Mouse (Mus musculus) liver, embryonic 12.5 days (tissue): Measurements from ENCODE around the gene Zbtb20. TPM values are rescaled to one million over a fixed set of nuclear protein-coding genes. Genes with fewer than 3 reads are reported as not detected.

Source experiments
- ATAC-seq: fragments of 200-750 bp; cut with Nextera tagmentation; 2 replicates; pipeline ENCODE4 v1.8.0; 2017; ENCODE audit warnings: moderate number of reproducible peaks, mild to moderate bottlenecking, moderate library complexity
- H3K27ac ChIP-seq: fragments of 300-500 bp; sonication (generic); 2 replicates; pipeline ENCODE4 v1.5.1; 2016; ENCODE audit warnings: mild to moderate bottlenecking
- H3K27me3 ChIP-seq: fragments of 300-500 bp; sonication (generic); replicated peaks from 2 replicates; pipeline ENCODE4 v1.6.1; 2016; ENCODE audit warnings: mild to moderate bottlenecking, moderate library complexity
- H3K36me3 ChIP-seq: fragments of 300-500 bp; sonication (generic); 2 replicates; pipeline ENCODE4 v1.6.1; 2016; ENCODE audit warnings: mild to moderate bottlenecking, moderate library complexity
- H3K4me1 ChIP-seq: fragments of 300-500 bp; sonication (generic); 2 replicates; pipeline ENCODE4 v1.6.1; 2016
- H3K4me2 ChIP-seq: fragments of 300-500 bp; sonication (generic); 2 replicates; pipeline ENCODE4 v1.6.1; 2016; ENCODE audit warnings: mild to moderate bottlenecking, moderate library complexity
- H3K4me3 ChIP-seq: fragments of 300-500 bp; sonication (generic); 2 replicates; pipeline ENCODE4 v1.5.1; 2016; ENCODE audit warnings: mild to moderate bottlenecking, moderate library complexity
- H3K9ac ChIP-seq: fragments of 300-500 bp; sonication (generic); 2 replicates; pipeline ENCODE4 v1.6.1; 2016; ENCODE audit warnings: mild to moderate bottlenecking, moderate library complexity
- H3K9me3 ChIP-seq: fragments of 300-500 bp; sonication (generic); replicated peaks from 2 replicates; pipeline ENCODE4 v1.6.1; 2016; ENCODE audit warnings: mild to moderate bottlenecking, moderate library complexity
- WGBS: fragments of 180-500 bp; shearing (Covaris S2); methylation state at CpG from one replicate; pipeline ENCODE4 v1.1.7; 2016; ENCODE audit not compliant: insufficient replicate concordance; 5-methylcytosine and 5-hydroxymethylcytosine counted together
- polyA plus RNA-seq: library from polyadenylated mRNA; unstranded; fragments of >200 nt; fragmentation: Nextera tagmentation; extraction: Ambion mirVana; gene quantifications from 2 replicates; pipeline ENCODE4 v1.2.1, GENCODE M21; 2016

Zbtb20 gene
- polyA plus RNA-seq, 1 experiment from 2014 or later, result 3.8 TPM

DNA sequence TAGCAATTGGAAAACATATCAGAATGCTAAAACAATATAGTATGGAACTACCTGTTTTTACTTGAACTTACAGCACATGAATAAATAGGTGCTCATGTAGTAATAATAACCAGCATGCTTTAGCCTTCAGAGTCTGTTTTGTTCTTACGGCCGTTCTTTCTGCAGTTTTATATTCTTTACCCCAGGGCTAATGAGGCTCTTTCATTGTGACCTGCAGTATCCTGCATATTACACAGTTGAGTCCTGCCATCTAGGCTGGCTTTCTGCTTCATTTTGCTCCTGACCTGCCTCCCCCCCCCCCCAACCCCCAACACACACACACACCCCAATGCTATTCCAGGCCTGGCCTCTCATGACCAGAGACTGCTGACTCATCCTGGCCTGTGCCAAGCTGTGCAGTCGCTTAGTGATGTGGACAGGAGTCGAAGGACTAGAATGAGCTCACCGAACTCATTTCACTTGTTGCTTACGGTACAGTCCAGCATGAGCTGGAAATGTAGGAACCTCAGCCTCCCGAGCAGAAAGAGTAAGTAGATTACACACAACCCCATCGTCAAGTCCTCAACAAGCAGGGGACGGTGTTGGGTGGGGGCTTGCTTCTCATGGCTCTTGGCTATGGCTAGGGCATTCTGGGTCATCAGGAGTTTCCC is 487.1 kb downstream of the Zbtb20 start:
- no peak overlapping the region for H3K27ac ChIP-seq

GRCm38 (mm10) chr16:43363316-43363715 is 487.6 kb downstream of the Zbtb20 start:
- 0 out of 2 replicates have a peak overlapping the region, but pooled peaks have one; percentile 8 for H3K4me2 ChIP-seq
- 0 out of 2 replicates have a peak, but pooled peaks have one; percentile 21 for ATAC-seq
- no peak overlapping the region for H3K9ac ChIP-seq

More for the DNA sequence above, 487.1 kb downstream of the Zbtb20 start:
- no peaks in the 10 kb centered on the region for H3K27me3 ChIP-seq
- no peaks in the 10 kb centered on the region for H3K9me3 ChIP-seq
- ATAC-seq, result 0 out of 2 replicates have a peak, but pooled peaks have one; percentile 44
- 58% methylated on average over 9 of the region's 9 CpGs for WGBS
- H3K4me3 ChIP-seq, result no peak overlapping the region
- H3K4me2 ChIP-seq, result 0 out of 2 replicates have a peak overlapping the region, but pooled peaks have one; percentile 8
- no peaks in the 10 kb centered on the region for H3K36me3 ChIP-seq
- peaks cover 4% of the 10 kb centered on the region; the same call in 1 of the 2 replicates for H3K4me1 ChIP-seq
- no peak overlapping the region for H3K9ac ChIP-seq

GRCm38 (mm10) chr16:43363751-43364515 is 488.3 kb downstream of the Zbtb20 start:
- 0 out of 2 replicates have a peak overlapping the region, but pooled peaks have one; percentile 30 for H3K27ac ChIP-seq
- H3K9me3 ChIP-seq, result no peaks in the 10 kb centered on the region
- no peak overlapping the region for H3K4me3 ChIP-seq
- no peak overlapping the region for H3K9ac ChIP-seq
- no peak overlapping the region for H3K4me2 ChIP-seq
- no peaks in the 10 kb centered on the region for H3K27me3 ChIP-seq
- WGBS, result 32% methylated on average over 7 of the region's 7 CpGs
- peaks cover 4% of the 10 kb centered on the region; the same call in 1 of the 2 replicates for H3K4me1 ChIP-seq
- H3K36me3 ChIP-seq, result no peaks in the 10 kb centered on the region
- no peak for ATAC-seq

More at GRCm38 (mm10) chr16:43363316-43363715, 487.6 kb downstream of the Zbtb20 start:
- Histone ChIP-seq H3K27ac (no peak overlapping the region), H3K27me3 (no peaks in the 10 kb centered on the region), H3K4me3 (no peak overlapping the region), H3K9me3 (no peaks in the 10 kb centered on the region), H3K4me1 (peaks cover 4% of the 10 kb centered on the region; the same call in 1 of the 2 replicates), H3K36me3 (no peaks in the 10 kb centered on the region)
- WGBS, result 56% methylated on average over 6 of the region's 6 CpGs

DNA sequence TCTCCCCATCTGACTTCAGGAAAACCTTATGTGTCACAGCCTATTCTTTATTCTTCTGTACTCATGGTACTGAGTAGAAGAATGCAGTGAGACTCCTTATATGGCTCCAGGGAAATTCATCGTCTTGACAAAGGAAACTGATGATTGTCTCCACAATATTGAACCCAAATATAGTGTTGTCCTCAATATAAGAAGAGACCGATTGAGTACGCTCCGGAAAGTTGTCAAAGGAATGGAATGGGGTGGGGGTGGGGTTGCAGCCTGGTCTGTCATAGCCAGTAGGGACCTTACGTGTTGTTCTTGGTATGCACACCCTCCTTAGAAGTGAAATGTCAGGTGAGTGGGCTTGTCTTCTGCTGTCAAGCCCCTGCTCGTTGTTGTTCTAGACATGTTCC is 488.8 kb downstream of the Zbtb20 start:
- no peak overlapping the region for H3K9ac ChIP-seq

GRCm38 (mm10) chr16:43365277-43365676 is 489.6 kb downstream of the Zbtb20 start:
- H3K9ac ChIP-seq, result no peak overlapping the region

More for the DNA sequence above, 488.8 kb downstream of the Zbtb20 start:
- ATAC-seq, result no peak
- Histone ChIP-seq H3K4me1 (peaks cover 4% of the 10 kb centered on the region; the same call in 1 of the 2 replicates), H3K27me3 (no peaks in the 10 kb centered on the region), H3K9me3 (no peaks in the 10 kb centered on the region), H3K27ac (no peak overlapping the region), H3K4me2 (no peak overlapping the region), H3K4me3 (no peak overlapping the region), H3K36me3 (no peaks in the 10 kb centered on the region)
- WGBS, result 72% methylated on average over 6 of the region's 6 CpGs

DNA sequence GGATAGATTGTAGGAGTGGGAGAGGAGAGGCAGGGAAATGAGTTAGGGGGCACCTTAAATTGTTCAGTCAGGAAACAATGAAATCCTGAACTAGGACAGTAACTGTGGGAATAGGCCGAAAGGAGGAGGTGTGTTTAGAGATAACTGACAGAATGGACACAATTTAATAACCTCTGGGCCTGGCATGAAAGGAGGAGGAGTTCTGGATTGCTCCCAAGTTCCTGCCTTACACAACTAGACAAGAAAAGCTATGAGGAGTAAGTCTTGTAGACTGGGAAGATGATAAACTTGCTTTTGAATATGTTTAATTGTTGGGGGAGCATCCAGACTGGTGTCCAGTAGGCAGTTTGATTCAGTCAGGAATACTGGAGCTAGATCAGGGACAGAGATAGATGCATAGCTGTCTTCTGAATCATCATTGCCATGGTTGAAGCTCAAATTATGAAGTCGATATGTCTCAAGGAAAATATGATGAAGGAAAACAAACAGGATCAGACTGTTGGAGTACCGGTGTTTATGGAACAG is 494.9 kb downstream of the Zbtb20 start:
- no peak for ATAC-seq
- Histone ChIP-seq H3K27ac (no peak overlapping the region), H3K9ac (no peak overlapping the region), H3K4me2 (no peak overlapping the region), H3K4me1 (no peaks in the 10 kb centered on the region), H3K9me3 (no peaks in the 10 kb centered on the region), H3K27me3 (no peaks in the 10 kb centered on the region), H3K36me3 (no peaks in the 10 kb centered on the region), H3K4me3 (no peak overlapping the region)
- WGBS, result 68% methylated on average over 3 of the region's 3 CpGs

More at GRCm38 (mm10) chr16:43365277-43365676, 489.6 kb downstream of the Zbtb20 start:
- Histone ChIP-seq H3K4me2 (no peak overlapping the region), H3K4me1 (peaks cover 4% of the 10 kb centered on the region; the same call in 1 of the 2 replicates), H3K27me3 (no peaks in the 10 kb centered on the region), H3K9me3 (no peaks in the 10 kb centered on the region), H3K36me3 (no peaks in the 10 kb centered on the region), H3K4me3 (no peak overlapping the region), H3K27ac (no peak overlapping the region)
- ATAC-seq, result no peak
- 70% methylated on average over 3 of the region's 3 CpGs for WGBS

DNA sequence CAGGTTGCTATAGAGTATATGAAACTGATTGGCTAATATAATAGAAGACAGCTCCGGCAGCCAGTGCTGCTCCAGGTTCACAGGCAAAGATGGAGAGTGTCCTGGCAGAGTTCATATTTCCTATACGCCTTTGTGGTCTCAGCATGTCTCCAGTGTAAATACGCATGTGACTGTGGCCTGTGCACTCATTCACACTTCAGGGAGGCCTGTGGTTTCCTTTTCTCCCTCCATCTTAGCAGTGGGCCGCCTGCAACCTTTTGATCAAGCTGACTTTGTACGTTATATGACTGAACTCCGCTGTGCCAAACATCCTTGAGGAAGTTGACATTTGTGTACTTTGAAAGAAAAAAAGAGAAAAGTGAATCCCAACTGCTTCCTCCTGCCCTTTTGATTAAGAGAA is 501.1 kb downstream of the Zbtb20 start:
- no peaks in the 10 kb centered on the region for H3K27me3 ChIP-seq
- no peak overlapping the region for H3K4me3 ChIP-seq
- H3K27ac ChIP-seq, result no peak overlapping the region
- no peaks in the 10 kb centered on the region for H3K4me1 ChIP-seq
- no peak overlapping the region for H3K4me2 ChIP-seq
- no peak for ATAC-seq
- H3K9ac ChIP-seq, result no peak overlapping the region
- H3K9me3 ChIP-seq, result no peaks in the 10 kb centered on the region
- no peaks in the 10 kb centered on the region for H3K36me3 ChIP-seq
- 48% methylated on average over 6 of the region's 6 CpGs for WGBS

GRCm38 (mm10) chr16:43379351-43380325 is 504.0 kb downstream of the Zbtb20 start:
- no peaks in the 10 kb centered on the region for H3K4me1 ChIP-seq
- H3K27ac ChIP-seq, result no peak overlapping the region
- ATAC-seq, result no peak

DNA sequence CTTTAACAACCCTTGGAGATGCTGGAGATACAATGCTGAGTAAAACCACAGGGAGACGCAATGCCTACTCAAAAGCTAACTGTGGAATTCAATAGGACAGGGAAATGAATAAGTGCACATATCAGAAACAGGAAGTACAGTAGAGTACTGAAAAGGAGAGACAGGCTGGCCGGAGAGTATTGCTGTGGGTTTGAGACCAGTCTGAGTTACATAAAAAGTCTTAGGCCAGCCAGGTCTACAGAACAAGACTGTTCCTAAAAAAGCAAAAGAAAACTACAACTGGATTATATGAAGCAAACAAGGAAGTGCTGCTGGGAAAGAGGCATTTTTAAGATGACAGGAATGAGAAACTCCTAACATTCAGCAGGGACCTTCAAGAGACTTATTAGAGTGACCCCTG is 505.5 kb downstream of the Zbtb20 start:
- H3K4me3 ChIP-seq, result no peak overlapping the region
- no peak overlapping the region for H3K27ac ChIP-seq
- no peak overlapping the region for H3K4me2 ChIP-seq
- H3K9me3 ChIP-seq, result no peaks in the 10 kb centered on the region
- H3K36me3 ChIP-seq, result no peaks in the 10 kb centered on the region
- H3K27me3 ChIP-seq, result no peaks in the 10 kb centered on the region
- ATAC-seq, result no peak
- H3K9ac ChIP-seq, result no peak overlapping the region
- no peaks in the 10 kb centered on the region for H3K4me1 ChIP-seq
- WGBS, result 45% methylated on average over 2 of the region's 2 CpGs

More at GRCm38 (mm10) chr16:43379351-43380325, 504.0 kb downstream of the Zbtb20 start:
- Histone ChIP-seq H3K27me3 (no peaks in the 10 kb centered on the region), H3K4me2 (no peak overlapping the region), H3K36me3 (no peaks in the 10 kb centered on the region), H3K9me3 (no peaks in the 10 kb centered on the region), H3K9ac (no peak overlapping the region), H3K4me3 (no peak overlapping the region)
- WGBS, result 62% methylated on average over 7 of the region's 7 CpGs

DNA sequence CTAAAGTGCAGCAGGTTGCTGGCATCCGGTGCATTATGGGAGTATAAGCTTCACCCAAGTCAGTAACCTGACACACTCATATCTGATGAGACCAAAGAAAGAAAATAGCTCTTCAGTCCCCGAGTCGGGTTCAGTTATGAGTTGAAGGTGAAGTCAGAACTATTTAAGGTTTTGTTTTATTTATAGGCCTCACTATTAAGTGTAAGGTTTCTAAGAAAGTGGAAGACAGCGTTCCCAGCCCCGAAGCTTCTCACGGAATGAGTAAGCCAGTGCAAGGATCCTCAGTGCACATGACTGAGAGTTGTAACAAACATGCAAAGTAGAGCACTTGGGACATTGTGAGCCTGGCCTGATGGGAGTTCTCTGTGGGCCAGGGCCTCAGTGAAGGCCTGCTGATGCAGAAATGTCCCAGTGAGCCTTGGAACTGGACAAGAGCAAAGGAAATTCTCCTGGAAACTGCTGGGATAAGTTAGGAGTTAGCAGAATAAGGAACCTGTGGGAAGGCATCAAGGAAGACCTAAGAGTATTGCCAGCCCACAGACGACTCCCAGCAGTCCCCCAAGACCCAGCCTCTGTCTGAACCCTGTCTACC is 507.6 kb downstream of the Zbtb20 start:
- 72% methylated on average over 7 of the region's 7 CpGs for WGBS
- H3K9ac ChIP-seq, result no peak overlapping the region
- no peaks in the 10 kb centered on the region for H3K9me3 ChIP-seq
- H3K4me1 ChIP-seq, result no peaks in the 10 kb centered on the region
- H3K27me3 ChIP-seq, result no peaks in the 10 kb centered on the region
- H3K4me2 ChIP-seq, result no peak overlapping the region
- no peak for ATAC-seq
- no peak overlapping the region for H3K4me3 ChIP-seq
- H3K36me3 ChIP-seq, result no peaks in the 10 kb centered on the region
- H3K27ac ChIP-seq, result no peak overlapping the region
